Mouse (Mus musculus): ENCODE measurements at regions not wholly inside any gene's neighbourhood (a gene's known extent, or its start where the extent isn't known, plus 50 kb on each side); places are given as distances from the start of the nearest gene placed in this dataset.
A peak's percentile ranks its signal among the peaks of the same experiment; 100 is the strongest.

- Histone ChIP-seq H3K27me3 (ENCODE audit: control insufficient read depth, insufficient read depth, low read depth, low read length) (no peaks in the 10 kb centered on the region), H3K9ac (ENCODE audit: low read length) (no peak overlapping the region), H3K4me1 (replicated peaks; ENCODE audit: control insufficient read depth, insufficient read depth, low read length) (no peaks in the 10 kb centered on the region), H3K36me3 (ENCODE audit: control insufficient read depth, insufficient read depth, low read length) (no peaks in the 10 kb centered on the region), H3K9me3 (ENCODE audit: control insufficient read depth, low read length) (no peaks in the 10 kb centered on the region), H3K4me2 (ENCODE audit: low read depth, low read length) (no peak overlapping the region), H3K4me3 (ENCODE audit: low read length) (no peak overlapping the region), H3K27ac (ENCODE audit: low read length) (no peak overlapping the region)
- no peak for ATAC-seq (ENCODE audit: low read depth)
- WGBS: 47% methylated on average over 5 of the region's 5 CpGs
These were observed 60.4 kb downstream of the Dact1 start for GRCm38 (mm10) chr12:71370091-71370490.

- H3K4me1 ChIP-seq (replicated peaks; ENCODE audit: control insufficient read depth, insufficient read depth, low read length): no peaks in the 10 kb centered on the region
- H3K4me3 ChIP-seq (ENCODE audit: low read length): no peak overlapping the region
- H3K9ac ChIP-seq (ENCODE audit: low read length): no peak overlapping the region
- H3K9me3 ChIP-seq (ENCODE audit: control insufficient read depth, low read length): no peaks in the 10 kb centered on the region
- WGBS: 65% methylated on average over 5 of the region's 5 CpGs
- ATAC-seq (ENCODE audit: low read depth): no peak
- H3K36me3 ChIP-seq (ENCODE audit: control insufficient read depth, insufficient read depth, low read length): no peaks in the 10 kb centered on the region
- H3K27me3 ChIP-seq (ENCODE audit: control insufficient read depth, insufficient read depth, low read depth, low read length): no peaks in the 10 kb centered on the region
- no peak overlapping the region for H3K4me2 ChIP-seq (ENCODE audit: low read depth, low read length)
- no peak overlapping the region for H3K27ac ChIP-seq (ENCODE audit: low read length)
These were observed 62.3 kb downstream of the Dact1 start for GRCm38 (mm10) chr12:71371948-71372347.

GRCm38 (mm10) chr12:71373633-71374032 is 63.9 kb downstream of the Dact1 start:
- no peaks in the 10 kb centered on the region for H3K36me3 ChIP-seq (ENCODE audit: control insufficient read depth, insufficient read depth, low read length)
- H3K27ac ChIP-seq (ENCODE audit: low read length): no peak overlapping the region
- H3K4me1 ChIP-seq (replicated peaks; ENCODE audit: control insufficient read depth, insufficient read depth, low read length): no peaks in the 10 kb centered on the region
- H3K4me3 ChIP-seq (ENCODE audit: low read length): no peak overlapping the region
- H3K9ac ChIP-seq (ENCODE audit: low read length): no peak overlapping the region
- no peak overlapping the region for H3K4me2 ChIP-seq (ENCODE audit: low read depth, low read length)
- 37% methylated on average over 2 of the region's 2 CpGs for WGBS
- no peaks in the 10 kb centered on the region for H3K9me3 ChIP-seq (ENCODE audit: control insufficient read depth, low read length)
- no peak for ATAC-seq (ENCODE audit: low read depth)
- H3K27me3 ChIP-seq (ENCODE audit: control insufficient read depth, insufficient read depth, low read depth, low read length): no peaks in the 10 kb centered on the region

GRCm38 (mm10) chr12:71376446-71376845 is 66.8 kb downstream of the Dact1 start:
- Histone ChIP-seq H3K27ac (ENCODE audit: low read length) (no peak overlapping the region), H3K9me3 (ENCODE audit: control insufficient read depth, low read length) (no peaks in the 10 kb centered on the region), H3K27me3 (ENCODE audit: control insufficient read depth, insufficient read depth, low read depth, low read length) (no peaks in the 10 kb centered on the region), H3K4me1 (replicated peaks; ENCODE audit: control insufficient read depth, insufficient read depth, low read length) (no peaks in the 10 kb centered on the region), H3K36me3 (ENCODE audit: control insufficient read depth, insufficient read depth, low read length) (no peaks in the 10 kb centered on the region), H3K4me2 (ENCODE audit: low read depth, low read length) (peak overlapping the region; percentile 52), H3K9ac (ENCODE audit: low read length) (peak overlapping the region; percentile 43), H3K4me3 (ENCODE audit: low read length) (peak overlapping the region; percentile 38)
- WGBS: 39% methylated on average over 8 of the region's 8 CpGs
- ATAC-seq (ENCODE audit: low read depth): no peak

DNA sequence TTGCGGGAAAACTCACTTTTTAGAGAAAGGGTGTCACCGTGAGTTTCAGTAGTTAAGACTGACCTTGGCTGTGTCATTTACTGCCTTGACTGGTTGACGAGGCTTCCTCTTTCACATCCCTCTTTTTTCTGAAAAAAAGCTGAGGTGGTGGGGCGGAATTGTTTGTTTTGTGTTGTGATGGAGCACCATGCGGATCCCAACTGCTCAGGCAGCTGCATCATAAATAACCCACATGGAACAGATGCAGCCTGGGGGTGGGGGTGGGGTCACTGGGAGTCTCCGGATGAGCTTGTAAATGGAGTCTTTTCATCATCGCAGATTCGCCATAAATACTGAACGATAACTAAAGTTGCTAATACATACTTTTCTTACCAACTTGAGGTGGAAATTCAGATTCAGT is 67.3 kb downstream of the Dact1 start:
- Histone ChIP-seq H3K36me3 (ENCODE audit: control insufficient read depth, insufficient read depth, low read length) (no peaks in the 10 kb centered on the region), H3K9me3 (ENCODE audit: control insufficient read depth, low read length) (no peaks in the 10 kb centered on the region), H3K4me1 (replicated peaks; ENCODE audit: control insufficient read depth, insufficient read depth, low read length) (no peaks in the 10 kb centered on the region), H3K27ac (ENCODE audit: low read length) (no peak overlapping the region), H3K9ac (ENCODE audit: low read length) (no peak overlapping the region), H3K4me2 (ENCODE audit: low read depth, low read length) (peak overlapping the region; percentile 52), H3K27me3 (ENCODE audit: control insufficient read depth, insufficient read depth, low read depth, low read length) (no peaks in the 10 kb centered on the region), H3K4me3 (ENCODE audit: low read length) (peak overlapping the region; percentile 38)
- WGBS: 37% methylated on average over 9 of the region's 9 CpGs
- ATAC-seq (ENCODE audit: low read depth): peak; percentile 38; the same call in 1 of the 2 replicates

GRCm38 (mm10) chr12:71379626-71380423 is 70.1 kb downstream of the Dact1 start:
- Histone ChIP-seq H3K27ac (ENCODE audit: low read length) (no peak overlapping the region), H3K36me3 (ENCODE audit: control insufficient read depth, insufficient read depth, low read length) (no peaks in the 10 kb centered on the region), H3K4me3 (ENCODE audit: low read length) (no peak overlapping the region), H3K27me3 (ENCODE audit: control insufficient read depth, insufficient read depth, low read depth, low read length) (no peaks in the 10 kb centered on the region), H3K9ac (ENCODE audit: low read length) (no peak overlapping the region), H3K4me2 (ENCODE audit: low read depth, low read length) (no peak overlapping the region), H3K4me1 (replicated peaks; ENCODE audit: control insufficient read depth, insufficient read depth, low read length) (no peaks in the 10 kb centered on the region), H3K9me3 (ENCODE audit: control insufficient read depth, low read length) (no peaks in the 10 kb centered on the region)
- WGBS: 83% methylated on average over 8 of the region's 8 CpGs
- ATAC-seq (ENCODE audit: low read depth): no peak

- Histone ChIP-seq H3K36me3 (ENCODE audit: control insufficient read depth, insufficient read depth, low read length) (no peaks in the 10 kb centered on the region), H3K4me2 (ENCODE audit: low read depth, low read length) (no peak overlapping the region), H3K4me1 (replicated peaks; ENCODE audit: control insufficient read depth, insufficient read depth, low read length) (no peaks in the 10 kb centered on the region), H3K4me3 (ENCODE audit: low read length) (no peak overlapping the region), H3K27me3 (ENCODE audit: control insufficient read depth, insufficient read depth, low read depth, low read length) (no peaks in the 10 kb centered on the region), H3K9me3 (ENCODE audit: control insufficient read depth, low read length) (no peaks in the 10 kb centered on the region), H3K9ac (ENCODE audit: low read length) (no peak overlapping the region), H3K27ac (ENCODE audit: low read length) (no peak overlapping the region)
- ATAC-seq (ENCODE audit: low read depth): no peak
- 77% methylated on average over 3 of the region's 3 CpGs for WGBS
These were observed 70.7 kb downstream of the Dact1 start for GRCm38 (mm10) chr12:71380424-71380761.

GRCm38 (mm10) chr12:71386251-71386650 is 76.6 kb downstream of the Dact1 start:
- no peak for ATAC-seq (ENCODE audit: low read depth)
- 70% methylated on average over 3 of the region's 3 CpGs for WGBS
- no peaks in the 10 kb centered on the region for H3K4me1 ChIP-seq (replicated peaks; ENCODE audit: control insufficient read depth, insufficient read depth, low read length)
- no peak overlapping the region for H3K9ac ChIP-seq (ENCODE audit: low read length)
- 0 out of 2 replicates have a peak, but pooled peaks cover 3% of the 10 kb centered on the region for H3K9me3 ChIP-seq (ENCODE audit: control insufficient read depth, low read length)
- H3K27me3 ChIP-seq (ENCODE audit: control insufficient read depth, insufficient read depth, low read depth, low read length): no peaks in the 10 kb centered on the region
- no peak overlapping the region for H3K4me3 ChIP-seq (ENCODE audit: low read length)
- no peak overlapping the region for H3K4me2 ChIP-seq (ENCODE audit: low read depth, low read length)
- no peaks in the 10 kb centered on the region for H3K36me3 ChIP-seq (ENCODE audit: control insufficient read depth, insufficient read depth, low read length)
- no peak overlapping the region for H3K27ac ChIP-seq (ENCODE audit: low read length)

DNA sequence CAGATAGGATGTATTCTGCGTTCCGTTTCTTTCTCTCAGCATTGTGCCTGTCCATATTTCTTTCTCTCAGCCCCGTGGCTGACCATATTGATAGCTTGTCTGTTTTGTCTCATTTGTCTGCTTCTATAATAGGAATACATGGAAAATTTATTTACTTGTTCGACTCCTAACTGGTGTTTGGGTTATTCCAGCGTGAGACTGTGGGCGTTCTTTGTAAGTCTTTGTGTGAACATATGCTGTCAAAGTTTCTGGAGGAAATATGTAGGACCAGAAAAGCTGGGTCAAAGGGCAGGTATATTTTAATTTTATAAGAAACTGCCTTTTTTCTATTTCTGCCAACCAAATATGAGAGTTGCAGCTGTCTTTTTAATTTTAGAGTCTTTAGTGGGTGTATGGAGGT is 81.8 kb downstream of the Dact1 start:
- Histone ChIP-seq H3K9me3 (ENCODE audit: control insufficient read depth, low read length) (0 out of 2 replicates have a peak, but pooled peaks cover 3% of the 10 kb centered on the region), H3K27ac (ENCODE audit: low read length) (no peak overlapping the region), H3K27me3 (ENCODE audit: control insufficient read depth, insufficient read depth, low read depth, low read length) (no peaks in the 10 kb centered on the region), H3K4me1 (replicated peaks; ENCODE audit: control insufficient read depth, insufficient read depth, low read length) (no peaks in the 10 kb centered on the region), H3K4me3 (ENCODE audit: low read length) (no peak overlapping the region), H3K9ac (ENCODE audit: low read length) (no peak overlapping the region), H3K36me3 (ENCODE audit: control insufficient read depth, insufficient read depth, low read length) (no peaks in the 10 kb centered on the region), H3K4me2 (ENCODE audit: low read depth, low read length) (no peak overlapping the region)
- no peak for ATAC-seq (ENCODE audit: low read depth)
- WGBS: 63% methylated on average over 6 of the region's 6 CpGs

All from lung, embryonic 16.5 days (tissue).